Mouse (Mus musculus): Measurements from ENCODE around the gene Gm10037.
A peak's percentile ranks its signal among the peaks of the same experiment; 100 is the strongest.
"Not testable (repeated sequence)": the region's sequence is repeated elsewhere in the genome, so short reads cannot be mapped to it uniquely, and the experiment has no call there.

The Gm10037 gene

DNA sequence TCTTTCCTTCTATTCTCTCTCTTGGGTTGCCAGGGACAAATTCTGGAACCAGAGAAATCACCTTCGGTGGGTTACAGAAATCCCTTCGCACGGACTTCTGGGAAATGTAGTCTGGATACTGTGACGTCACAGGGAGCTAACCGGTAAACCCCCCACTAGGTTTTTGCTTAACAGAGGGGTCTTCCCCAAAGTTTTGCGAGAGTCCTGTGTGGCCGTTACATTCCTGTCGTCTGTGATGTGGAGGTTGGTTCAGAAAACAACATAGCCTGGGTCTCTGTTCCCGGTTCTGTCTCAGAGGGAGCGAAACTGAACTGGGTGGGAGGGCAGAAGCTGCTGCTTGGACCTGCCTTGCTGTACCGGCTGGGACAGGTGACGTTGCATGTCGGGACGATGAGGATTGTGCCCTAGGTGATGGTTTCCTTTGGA lies at the start of gene Gm10037:
TSS of gene Gm10037 (plus strand) at position 196 of the 426 bp plus-strand sequence.
- peak; percentile 67 for DNase-seq

DNA sequence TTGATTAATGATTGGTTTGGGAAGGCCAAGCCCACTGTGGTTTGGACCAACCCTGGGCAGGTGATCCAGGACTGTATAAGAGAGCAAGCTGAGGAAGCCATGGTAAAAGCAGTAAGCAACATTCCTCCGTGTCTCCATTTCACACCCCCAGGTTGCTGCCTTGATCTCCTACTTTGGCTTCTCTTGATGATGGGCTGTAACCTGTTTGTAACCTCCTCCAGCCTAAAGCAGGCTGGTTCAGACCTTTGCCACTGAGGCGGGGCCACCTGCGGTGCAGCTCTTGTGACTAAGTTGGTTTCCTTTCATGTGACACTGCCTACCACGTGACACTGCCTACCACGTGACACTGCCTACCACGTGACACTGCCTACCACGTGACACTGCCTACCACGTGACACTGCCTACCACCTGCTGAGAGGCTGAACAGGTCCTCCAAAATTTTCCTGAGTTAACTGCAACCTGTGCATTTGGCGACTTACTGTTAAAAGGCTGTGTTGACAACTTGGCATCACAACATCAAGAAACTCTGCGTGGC lies 38.9 kb upstream of the Gm10037 start:
- no peak for DNase-seq

DNA sequence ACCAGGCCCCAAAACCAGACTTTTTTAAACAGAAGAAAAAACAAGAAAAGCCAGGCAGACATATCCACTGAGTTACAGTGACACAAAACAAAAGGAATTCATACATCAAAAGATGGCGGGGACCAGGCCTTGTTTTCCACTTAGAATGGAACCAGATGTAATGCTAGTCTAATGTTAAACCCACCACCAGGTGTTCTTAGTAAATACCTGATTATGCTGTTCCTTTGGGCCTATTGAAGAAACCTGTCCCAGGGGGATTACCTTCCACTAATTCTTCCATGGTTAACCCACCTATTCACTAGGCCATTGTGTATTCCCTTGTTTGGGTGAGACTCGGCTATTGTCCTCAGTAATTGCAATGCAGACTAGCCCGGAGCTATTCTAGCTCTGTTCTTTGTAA lies 32.3 kb upstream of the Gm10037 start:
- no peak for DNase-seq

DNA sequence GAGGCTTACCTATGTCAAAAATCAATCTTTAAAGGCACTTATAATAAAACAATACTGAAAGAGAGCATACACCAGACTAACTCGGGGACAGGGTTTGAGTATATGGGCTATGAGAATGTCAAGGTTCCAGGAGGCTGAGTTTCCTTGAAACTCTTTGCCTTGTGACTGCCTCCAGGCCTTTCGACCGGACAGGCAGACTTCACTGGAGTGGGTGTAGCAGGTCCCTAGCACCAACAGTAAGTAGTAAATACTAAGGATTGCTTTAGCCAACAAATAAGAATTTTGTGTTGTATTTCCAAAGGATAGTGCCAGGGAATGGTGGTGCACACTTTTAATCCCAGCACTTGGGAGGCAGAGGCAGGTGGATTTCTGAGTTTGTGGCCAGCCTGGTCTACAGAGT lies 31.8 kb upstream of the Gm10037 start:
- not testable (repeated sequence) for DNase-seq

DNA sequence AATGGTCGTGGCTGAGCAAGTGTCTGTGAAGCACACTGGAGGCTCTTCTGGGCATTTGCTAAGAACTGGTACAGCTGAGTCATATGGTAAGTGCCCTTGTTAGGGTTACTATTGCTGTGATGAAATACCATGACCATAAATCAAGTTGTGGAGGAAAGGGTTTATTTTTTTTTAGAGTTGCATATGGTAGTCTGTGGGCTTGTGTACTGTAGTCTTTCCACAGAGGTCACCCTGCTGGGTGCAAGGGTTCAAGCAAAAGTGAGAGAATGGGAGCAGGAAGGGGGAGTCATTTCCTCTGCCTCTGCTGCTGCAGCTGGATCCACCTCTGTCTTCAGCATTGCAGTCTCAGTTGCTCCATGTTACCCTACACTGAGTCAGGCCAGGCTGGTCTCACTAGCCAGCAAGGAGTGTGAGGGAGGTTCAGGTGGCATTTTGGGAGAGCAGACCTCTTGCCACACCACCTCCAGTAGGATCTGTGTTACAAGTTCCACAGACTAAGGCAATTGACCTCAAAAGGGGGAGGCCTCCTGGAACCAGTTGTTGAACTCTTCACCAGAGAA lies 19.2 kb upstream of the Gm10037 start:
- DNase-seq = no peak

DNA sequence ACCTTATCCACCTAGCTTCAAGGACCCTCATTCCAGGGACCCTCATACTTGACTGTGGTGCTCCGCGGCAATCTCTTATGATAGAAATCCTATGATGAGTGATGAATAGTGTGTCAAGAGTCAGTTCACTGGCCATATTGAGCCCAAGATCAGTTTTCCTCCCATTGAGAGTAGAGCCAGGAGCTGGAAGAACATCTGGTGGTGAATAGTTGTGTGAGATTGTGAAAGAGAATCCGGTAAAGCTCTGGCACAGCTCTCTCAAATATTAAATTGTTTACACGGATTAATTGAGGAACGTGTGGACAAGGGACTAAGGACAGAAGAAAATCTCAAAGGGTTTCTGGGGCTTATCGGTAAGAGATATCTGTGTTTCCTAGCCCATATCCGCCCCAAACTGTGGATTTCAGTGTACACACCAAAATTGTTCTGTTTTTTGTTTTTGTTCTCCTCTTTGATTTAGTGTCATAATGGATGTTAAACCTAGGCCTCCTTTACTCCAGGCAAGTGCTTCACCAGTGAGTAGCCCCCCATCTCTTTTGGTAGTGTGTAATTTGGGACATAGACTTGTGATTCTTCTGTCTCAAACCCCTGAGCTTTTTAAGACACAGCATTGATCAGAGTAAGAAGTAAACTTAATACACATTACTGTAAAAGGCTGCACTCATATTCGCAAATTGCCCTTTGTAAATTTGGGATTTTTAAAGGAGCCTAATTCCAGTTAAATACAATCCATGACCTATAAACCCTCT lies 17.8 kb upstream of the Gm10037 start:
- DNase-seq = no peak

DNA sequence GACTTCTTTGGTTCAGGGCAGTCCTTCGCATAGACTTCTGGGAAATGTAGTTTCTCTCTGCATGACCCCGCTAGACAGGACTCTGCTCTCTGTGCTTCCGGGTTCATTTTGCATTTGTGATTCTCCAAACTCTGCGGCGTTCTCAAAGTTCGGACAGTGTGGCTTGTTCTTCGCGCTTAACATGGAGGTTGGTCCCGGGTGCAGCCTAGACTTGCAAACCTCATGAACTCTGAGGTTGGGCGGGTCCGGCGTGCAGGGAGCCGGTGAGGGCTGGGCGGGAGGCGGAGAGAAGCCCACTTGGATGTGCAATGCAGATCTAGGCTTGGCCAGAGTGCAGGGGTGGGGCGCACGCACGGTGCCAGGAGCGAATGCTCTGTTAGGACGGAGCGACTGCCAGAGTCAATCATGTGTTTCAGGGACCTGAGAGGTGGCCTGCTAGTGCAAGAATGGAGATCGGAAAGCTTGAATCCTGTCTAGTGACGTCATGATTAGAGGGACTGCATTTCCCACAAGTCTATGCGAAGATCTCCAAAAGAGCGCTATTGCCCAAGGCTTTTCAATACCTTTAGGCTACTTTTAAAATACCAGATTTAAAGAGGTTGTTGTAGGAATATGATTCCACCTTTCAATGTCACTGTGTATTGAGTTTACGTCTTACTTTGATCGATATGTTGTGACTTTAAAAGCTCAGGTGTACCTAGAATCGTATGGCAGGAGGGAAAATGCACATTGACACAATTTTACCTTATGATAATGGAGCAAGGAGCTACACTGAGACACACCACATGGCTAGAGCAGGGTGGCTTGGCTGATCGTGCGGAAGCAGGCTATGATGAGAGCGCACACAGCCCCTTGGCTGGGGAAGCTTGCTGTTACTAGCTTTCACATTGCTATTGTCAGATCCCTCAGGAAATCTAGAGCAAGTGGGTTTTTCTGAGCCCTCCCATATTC lies 16.9 kb upstream of the Gm10037 start, which contains the start of gene Zfp273:
TSS of gene Zfp273 (plus strand) at position 31 of the 951 bp plus-strand sequence.
- peak; percentile 84 for DNase-seq

DNA sequence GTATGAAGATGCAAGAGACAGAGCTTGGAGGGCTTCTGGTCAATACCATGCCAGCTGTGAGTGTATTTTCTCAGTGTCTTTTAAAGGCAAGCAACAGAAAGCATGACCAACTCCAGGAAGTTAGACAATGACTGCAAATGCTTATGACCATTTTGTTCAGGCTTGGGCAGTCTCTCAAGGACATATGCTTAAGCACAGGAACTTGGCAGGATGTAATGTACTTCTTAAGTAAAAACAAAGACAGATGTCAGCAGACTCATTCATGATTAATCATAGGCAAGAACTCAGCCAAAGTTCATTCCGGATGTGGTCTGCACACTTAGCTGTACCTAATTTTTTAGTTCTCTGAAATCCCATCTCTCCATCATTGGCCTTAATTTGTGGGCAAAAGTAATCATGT lies 12.3 kb upstream of the Gm10037 start:
- peak; percentile 33 for DNase-seq

DNA sequence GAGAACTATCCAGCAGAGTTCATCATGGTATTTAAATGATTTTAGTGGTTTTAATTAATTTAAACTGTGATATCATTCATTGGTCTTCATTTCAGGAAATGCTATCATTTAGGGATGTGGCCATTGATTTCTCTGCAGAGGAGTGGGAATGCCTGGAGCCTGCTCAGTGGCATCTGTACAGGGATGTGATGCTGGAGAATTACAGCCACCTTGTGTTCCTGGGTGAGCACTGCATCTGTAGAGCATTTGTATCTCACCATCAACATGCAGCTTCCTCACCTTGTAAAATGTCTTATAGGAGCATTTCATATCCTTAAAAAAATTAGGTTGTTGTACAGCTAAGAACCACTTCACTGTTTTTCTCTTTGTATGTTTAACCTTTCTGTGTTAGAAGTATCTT lies 2.2 kb downstream of the Gm10037 start:
- not testable (repeated sequence) for DNase-seq

DNA sequence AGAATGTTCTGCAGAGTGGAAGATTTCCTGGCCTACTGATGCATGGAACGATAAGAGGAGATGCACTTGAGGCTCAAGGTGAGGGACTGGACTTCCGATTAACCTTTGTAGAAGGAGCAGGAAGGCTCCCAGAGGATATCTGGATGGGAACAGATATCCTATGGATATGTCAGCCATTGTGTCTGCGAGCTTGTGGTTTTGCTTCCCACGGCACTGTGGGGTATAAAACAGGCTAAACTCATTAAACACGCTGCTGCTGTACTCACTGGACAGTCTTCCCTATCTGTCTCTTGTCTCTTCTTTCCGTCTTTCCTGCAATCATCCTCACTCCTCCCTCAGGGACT lies 12.8 kb downstream of the Gm10037 start:
- DNase-seq = no peak

DNA sequence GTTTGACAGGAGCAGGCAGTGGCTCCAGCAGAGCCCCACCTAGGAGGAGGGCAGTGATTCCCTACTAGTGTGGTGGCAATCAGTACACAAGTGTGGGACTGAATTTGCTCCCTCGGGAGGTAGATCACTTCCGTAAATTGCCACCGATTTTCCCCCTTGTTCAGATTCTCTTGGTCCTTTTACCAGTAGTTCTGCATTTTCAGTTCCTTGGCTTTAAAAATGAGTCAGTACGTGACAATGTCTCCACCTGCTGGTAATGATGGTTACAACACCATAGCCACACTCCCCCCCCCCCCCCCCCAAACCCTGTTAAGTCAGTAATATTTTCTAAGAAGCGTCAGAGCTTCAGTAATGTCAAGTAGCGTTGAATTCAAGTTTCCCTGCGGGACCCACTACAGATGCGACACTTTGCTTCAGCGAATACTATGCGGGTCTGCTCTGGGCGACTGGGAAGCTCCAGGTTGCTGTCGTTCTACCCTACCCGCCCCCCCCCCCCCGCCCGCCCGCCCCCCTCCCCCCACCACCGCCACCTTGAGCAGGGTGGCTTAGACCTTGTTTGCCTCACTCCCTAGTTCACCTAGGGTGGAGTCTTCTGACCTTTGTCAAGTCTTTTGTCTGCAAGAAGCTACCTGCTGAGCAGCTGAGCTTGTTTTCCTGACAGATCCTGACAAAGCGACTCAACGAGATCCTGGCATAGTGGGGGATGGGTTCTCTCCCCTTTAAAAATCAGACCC lies 13.4 kb downstream of the Gm10037 start:
- peak; percentile 28 for DNase-seq

DNA sequence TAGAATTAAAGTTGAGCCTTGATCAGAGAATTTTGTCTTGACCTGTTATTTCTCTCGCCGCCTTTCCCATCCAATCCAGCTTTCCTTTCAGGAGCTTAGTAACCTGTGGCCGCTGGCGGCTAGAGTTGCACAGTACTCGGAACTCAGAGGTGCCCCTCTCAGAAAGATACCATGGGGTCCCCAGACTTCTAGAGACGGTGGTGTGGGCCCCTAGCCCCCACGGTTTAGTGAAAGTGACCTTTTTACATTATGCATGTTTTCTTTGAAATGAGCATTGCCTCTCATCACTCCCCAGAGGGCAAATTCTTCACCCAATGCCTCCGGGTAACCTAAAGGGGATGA lies 13.9 kb downstream of the Gm10037 start:
- DNase-seq = no peak

DNA sequence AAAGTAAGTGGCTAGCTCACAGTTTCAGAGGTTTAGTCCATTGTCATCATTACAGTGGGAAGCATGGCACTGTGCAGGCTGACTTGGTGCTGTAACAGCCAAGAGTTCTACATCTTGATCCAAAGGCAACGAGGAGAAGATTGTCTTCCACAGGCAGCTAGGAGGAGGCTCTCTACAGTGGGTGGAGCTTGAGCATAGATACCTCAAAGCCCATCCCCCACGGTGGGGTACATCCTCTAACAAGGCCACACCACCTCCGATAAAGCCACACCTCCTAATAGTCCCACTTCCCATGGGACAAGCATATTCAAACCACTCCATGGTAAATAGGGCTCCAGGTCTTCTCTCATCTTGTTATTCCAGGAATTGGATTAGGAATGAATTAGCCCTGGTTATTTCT lies 19.5 kb downstream of the Gm10037 start:
- DNase-seq = no peak

DNA sequence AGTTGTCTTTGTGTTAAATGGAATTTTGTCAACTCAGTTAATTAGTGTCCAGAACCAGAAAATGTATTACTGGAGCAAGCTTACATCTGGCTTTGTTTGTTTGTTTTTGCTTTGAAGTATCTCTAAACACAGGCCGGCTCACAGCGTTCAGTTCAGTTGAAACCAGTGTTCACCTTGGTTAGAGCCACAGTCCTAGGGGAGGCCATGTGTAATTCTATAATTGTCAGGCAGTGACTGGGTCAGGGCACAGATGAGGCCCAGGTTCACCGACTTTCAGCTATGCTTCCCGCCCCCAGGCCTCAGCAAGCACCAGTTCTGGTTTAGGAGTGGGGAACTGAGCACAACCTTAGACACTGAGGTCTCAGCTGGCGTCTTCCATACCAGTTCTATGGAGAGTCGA lies 22.2 kb downstream of the Gm10037 start:
- DNase-seq = no peak

DNA sequence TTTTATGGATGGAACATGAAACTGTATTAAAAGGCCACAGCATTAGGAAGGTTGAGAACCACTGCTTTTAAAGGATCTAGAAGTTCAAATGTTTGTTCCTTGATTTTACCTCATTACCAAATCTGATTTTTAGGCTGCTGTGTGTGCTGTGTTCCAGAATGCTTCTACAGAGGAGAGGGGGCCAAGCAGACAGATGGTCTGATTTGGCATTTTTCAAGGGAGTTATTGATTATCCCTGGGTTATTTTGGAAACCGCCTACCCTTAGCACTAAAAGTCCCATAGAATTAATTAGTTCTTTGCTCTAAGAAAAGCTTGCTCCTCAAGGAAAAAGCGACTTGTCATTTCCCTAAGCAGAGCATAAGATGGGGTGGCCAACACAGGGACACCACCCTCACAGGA lies 23.1 kb downstream of the Gm10037 start:
- DNase-seq = peak; percentile 65

DNA sequence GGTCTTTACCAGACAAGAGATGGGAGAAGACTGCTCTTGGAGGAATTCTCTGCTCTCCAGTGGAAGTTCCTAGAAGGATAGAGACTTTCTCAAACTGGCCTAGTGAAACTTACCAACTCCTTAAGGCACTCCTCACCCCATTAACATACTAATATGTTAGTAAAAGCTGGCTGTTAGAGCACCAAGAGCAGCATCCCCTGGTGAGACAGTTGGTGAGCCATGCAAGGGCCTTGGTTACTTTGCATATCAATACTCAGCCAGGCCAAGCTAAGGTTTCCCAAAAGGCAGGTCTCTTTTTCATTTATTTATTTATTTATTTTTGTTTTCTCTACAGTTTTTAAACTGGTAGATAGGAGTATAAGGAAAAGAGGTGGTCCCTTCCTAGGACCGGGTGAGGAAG lies 26.4 kb downstream of the Gm10037 start:
- DNase-seq = no peak

DNA sequence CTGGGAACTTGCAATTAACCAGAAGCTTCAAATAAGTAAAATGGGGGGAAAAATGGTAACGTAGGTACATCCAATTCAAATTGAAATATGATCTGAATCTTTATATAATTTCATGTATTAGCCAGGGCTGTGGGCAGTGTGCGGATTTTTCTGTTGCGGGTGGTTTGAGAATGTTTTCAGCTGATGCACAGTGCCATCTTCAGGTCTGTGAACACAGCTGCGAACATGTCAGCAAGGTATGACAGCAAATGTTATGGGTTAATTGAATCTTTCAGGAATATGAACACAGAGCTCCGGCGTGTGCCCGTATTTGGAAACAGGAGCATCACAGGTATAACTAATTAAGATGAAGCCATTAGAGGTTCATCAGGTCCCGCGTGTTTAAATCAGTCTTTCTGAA lies 31.6 kb downstream of the Gm10037 start:
- DNase-seq = no peak

DNA sequence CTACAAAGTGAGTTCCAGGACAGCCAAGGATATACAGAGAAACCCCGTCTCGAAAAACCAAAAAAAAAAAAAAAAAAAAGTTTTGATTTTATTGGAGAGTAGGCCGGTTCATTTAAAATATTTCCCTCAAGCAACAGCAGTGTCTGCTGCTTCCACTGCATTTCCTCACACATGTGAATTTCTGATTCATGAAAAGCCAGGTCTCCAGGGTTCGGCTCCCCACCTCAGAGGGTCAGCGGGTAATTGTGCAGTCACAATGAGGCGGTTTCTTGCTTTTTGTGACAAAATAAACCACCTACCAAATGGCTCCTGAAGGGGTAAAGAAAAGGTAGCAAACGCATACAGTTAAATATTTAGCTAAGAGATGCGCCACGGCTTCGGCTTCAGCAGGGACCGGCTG lies 32.1 kb downstream of the Gm10037 start, which contains the start of gene BC048507:
TSS of gene BC048507 (plus strand) at position 301 of the 400 bp plus-strand sequence.
- DNase-seq = no peak

DNA sequence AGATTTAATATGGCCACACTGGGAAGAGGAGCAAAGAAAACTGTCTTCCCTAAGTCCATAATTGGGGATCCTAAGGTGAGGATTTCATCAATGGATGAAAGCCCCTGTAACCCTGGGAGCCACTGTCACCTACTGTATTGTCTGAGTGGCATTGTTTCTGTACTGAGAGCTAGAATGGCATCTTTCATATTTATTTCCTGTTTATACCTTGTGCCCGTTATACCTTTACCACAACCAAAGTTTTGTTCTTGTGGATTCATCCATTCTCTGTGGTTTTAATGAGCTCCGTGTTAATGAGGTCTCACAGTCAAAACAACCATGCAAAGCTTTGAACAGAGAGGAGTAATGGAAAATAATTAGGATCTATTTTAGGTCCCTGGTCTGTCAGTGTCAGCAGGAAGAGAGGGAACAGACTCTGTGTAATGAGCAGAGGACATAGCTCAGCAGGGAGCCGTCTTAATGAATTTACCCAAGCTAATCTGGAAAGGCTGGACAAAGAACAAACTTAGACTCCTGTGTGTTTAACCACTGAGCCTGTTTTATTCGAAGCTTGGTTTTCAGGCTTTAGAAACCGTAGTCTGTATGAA lies 34.0 kb downstream of the Gm10037 start:
- DNase-seq = no peak

DNA sequence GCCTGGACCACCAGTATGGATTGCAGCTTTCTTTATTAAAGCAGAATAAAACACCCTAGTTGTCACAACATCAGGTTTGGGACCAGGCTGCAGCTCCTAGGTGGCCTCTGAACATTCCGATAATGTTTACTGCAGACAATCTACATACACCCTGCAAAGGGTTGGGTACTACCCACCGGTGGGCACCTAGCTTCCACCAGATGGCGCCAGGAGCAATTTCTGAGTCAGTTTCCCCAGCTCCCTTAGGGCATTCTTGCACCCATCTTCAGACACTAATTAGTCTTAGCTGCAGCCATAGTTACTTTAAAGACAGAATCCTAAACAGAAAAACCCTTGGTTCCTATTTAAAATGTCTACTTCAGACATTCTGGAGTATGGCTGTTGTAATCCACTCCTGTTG lies 37.0 kb downstream of the Gm10037 start:
- DNase-seq = no peak

DNA sequence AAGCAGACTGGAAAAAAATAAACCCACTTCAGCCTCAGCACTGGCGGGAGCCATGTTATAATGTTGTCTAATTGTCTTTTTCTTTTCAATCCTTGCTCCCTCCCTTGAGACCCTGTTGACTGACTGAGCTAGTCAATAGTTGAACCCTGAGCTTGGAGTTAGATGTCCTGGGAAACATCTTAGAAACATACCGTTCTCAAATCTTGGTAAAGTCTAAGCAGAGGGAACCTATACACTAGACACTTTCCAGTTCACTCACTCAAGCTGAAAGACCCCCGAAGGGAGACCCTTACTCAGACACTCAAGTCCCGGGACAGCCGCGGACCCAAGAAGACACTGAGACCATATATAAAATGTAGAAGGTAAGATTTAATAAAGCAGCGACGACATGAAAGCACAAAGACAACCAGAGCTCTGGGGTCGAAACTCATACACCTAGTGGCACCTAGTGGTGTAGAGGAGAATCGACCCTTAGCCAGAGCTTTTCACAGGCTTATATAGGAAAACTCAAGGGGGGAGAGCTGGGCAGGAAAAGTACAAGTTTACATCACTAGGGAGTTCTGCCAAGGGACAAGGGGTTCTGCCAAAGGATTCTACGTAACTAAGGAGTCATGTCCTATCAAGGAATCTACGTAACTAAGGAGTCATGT lies 45.3 kb downstream of the Gm10037 start:
- DNase-seq = not testable (repeated sequence)

Data from layer of hippocampus, adult 9-11 months (tissue).